Mouse (Mus musculus): Measurements from ENCODE around the gene Palm3. TPM values are rescaled to one million over a fixed set of nuclear protein-coding genes. Genes with fewer than 3 reads are reported as not detected.

The Palm3 gene
- under 1 TPM in 1 of 2 experiments, not detected in 1; 0.31 TPM for total RNA-seq (2021)
- long read RNA-seq, experiment 1, result 0 reads
- long read RNA-seq, experiment 2, result 0 reads

DNA sequence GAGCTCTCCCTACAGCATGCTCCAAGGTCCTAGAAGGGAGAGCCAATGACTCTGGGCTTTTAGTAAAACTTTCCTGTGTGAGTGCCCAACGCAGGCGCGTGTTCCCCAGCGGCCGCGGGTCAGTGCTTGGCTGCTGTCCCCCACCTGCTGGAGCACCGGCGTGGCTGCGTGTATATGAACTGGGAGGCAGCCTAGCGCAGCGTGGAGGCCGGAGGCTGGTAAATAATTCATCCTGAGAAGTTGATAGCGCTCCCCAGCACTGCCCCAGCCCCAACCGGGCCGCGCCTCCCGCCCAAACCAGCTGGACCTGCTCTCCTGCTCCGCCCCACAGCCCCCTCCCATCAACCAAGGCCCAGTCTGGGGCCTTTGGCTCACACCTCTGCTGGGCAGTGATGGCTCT, at the start of gene Palm3:
Palm3 (plus strand) TSS at position 376 of the 400 bp plus-strand sequence.
- TF ChIP-seq CTCF (IDR thresholded peaks at IDR 0.05), result no peak

GRCm38 (mm10) chr8:83971661-83972060, 49.6 kb upstream of the Palm3 start:
- TF ChIP-seq CTCF (IDR thresholded peaks at IDR 0.05), result no peak
- no peak for DNase-seq
- H3K4me3 ChIP-seq, result peak overlapping the region; percentile 95
- intact Hi-C loops (cut with DNase I), result no loop called here
- peak overlapping the region; percentile 93 for H3K27ac ChIP-seq

More for the DNA sequence above, at the start of gene Palm3:
- Histone ChIP-seq H3K27ac (peak within 1 kb of the TSS; percentile 5; the same call in 1 of the 2 replicates), H3K4me3 (no peak within 1 kb of the TSS)
- intact Hi-C loops (cut with DNase I), result no loop called here
- peak; percentile 33 for DNase-seq

GRCm38 (mm10) chr8:83972150-83973120, 48.8 kb upstream of the Palm3 start, which contains the start of gene Prkaca:
Gene Prkaca, plus strand, starts transcription at chr8:83972993.
- DNase-seq, result peak; percentile 100
- intact Hi-C loops (cut with DNase I), result no loop called here
- H3K4me3 ChIP-seq, result peak within 1 kb of the TSS; percentile 95
- TF ChIP-seq CTCF (IDR thresholded peaks at IDR 0.05), result no peak
- H3K27ac ChIP-seq, result peak within 1 kb of the TSS; percentile 93

DNA sequence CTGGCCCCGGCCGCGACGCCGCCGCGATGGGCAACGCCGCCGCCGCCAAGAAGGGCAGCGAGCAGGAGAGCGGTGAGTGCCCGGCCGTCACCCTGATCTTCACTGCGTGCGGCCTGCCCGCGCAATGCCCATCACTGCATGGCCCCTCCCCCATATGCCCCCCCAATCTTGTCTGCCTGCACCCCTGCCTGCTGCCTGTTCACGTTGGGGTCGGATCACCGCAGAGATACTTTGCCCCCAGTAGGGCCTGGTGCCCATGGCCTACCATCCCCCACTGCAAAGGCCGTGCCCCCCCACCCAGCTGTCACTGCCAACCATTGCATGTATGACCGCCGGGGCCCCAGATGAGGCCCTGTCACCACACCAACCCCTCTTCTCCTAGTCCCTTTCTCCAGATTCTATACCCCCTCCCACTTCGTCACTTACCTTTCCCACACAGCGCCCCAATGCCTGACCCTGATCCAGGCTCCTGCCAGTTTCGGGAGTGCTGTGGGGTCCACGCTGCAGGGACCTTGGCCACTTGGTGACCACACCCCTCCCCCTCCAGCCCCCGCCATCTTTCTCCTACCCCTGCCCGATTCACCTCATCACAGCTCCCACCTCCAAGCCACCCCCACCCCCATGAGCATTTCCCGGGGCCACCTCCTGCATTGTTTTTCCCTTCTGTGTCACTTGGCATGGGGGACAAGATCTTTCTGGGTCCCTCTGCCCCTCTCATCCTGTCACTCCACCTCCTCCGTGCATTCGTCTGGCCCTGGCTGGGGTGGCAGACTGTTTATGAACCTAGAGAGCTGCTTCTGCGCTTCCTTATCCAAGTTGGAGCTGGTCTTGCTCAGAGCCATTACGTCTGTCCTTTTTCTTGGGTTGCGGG, 47.9 kb upstream of the Palm3 start:
- peak overlapping the region; percentile 93 for H3K27ac ChIP-seq
- intact Hi-C loops (cut with DNase I), result no loop called here
- peak; percentile 59 for DNase-seq
- no peak for TF ChIP-seq CTCF (IDR thresholded peaks at IDR 0.05)
- H3K4me3 ChIP-seq, result peak overlapping the region; percentile 95

GRCm38 (mm10) chr8:83974521-83974920, 46.8 kb upstream of the Palm3 start:
- TF ChIP-seq CTCF (IDR thresholded peaks at IDR 0.05), result no peak
- DNase-seq, result no peak
- peak overlapping the region; percentile 93; the same call in 1 of the 2 replicates for H3K27ac ChIP-seq
- H3K4me3 ChIP-seq, result no peak overlapping the region; the same call in 1 of the 2 replicates
- intact Hi-C loops (cut with DNase I), result no loop called here

DNA sequence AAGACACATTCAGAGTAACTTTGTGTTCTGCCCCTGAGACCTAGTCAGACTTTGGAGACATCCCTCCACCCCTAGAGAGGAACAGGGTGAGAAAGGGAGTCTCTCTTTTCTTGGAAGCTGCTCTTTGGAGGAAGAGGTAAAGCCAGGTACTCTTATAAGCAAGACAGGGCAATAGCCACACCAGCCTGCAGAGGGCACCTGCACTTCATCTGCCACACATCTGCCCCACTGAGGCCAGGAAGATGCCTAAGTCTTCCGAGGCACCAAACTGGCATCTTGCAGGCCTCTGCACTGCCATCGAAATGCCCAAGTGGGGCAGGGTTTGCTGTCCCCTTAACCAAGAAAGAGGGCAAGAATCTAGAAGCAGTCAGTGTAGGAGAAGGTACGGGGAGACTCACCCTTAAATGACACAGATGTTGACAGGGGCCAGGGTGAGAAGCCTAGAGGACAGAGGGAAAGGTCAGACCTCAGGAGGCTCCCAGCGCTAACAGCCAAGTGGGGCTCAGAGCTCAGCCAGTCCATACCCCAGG, 45.1 kb upstream of the Palm3 start:
- Histone ChIP-seq H3K4me3 (no peak overlapping the region), H3K27ac (peak overlapping the region; percentile 92)
- peak; percentile 65 for DNase-seq
- intact Hi-C loops (cut with DNase I), result loop anchor here (5.0 kb wide), 1 partner anchor 36 kb away; the partner anchor contains the start of gene 2210011C24Rik
- peak; percentile 72 for TF ChIP-seq CTCF (IDR thresholded peaks at IDR 0.05)

DNA sequence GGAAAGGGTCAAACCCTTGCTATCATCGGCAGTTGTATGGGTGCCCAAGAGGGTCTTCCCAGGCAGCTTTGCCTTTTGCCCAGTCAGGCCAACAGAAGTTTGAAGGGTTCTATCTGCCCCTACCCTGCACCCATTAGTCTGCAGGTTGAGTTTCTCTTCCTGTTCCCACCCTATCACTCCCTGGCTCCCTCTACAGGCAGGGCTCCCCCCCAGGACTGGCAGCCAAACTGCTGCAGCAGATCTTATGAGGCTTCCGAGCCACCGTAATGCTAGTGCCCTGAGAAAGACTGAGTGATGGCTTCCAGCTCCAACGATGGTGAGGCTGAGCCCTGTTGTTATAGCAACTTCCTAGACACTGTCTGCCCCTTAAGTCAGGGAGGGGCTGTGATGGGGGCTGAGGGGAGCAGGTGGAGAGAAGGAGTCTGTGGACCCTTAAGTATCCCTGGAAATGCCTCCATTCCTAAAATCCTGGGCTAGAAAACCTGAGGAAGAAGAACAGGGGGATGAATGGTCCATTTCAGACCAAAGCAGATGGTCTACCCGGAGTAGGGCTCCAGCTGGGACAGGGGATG, 44.4 kb upstream of the Palm3 start:
- Histone ChIP-seq H3K4me3 (no peak overlapping the region; the same call in 1 of the 2 replicates), H3K27ac (peak overlapping the region; percentile 92)
- peak; percentile 59 for DNase-seq
- intact Hi-C loops (cut with DNase I), result loop anchor here (5.0 kb wide), 1 partner anchor 35 kb away; the partner anchor contains the start of gene 2210011C24Rik
- peak; percentile 48 for TF ChIP-seq CTCF (IDR thresholded peaks at IDR 0.05)

DNA sequence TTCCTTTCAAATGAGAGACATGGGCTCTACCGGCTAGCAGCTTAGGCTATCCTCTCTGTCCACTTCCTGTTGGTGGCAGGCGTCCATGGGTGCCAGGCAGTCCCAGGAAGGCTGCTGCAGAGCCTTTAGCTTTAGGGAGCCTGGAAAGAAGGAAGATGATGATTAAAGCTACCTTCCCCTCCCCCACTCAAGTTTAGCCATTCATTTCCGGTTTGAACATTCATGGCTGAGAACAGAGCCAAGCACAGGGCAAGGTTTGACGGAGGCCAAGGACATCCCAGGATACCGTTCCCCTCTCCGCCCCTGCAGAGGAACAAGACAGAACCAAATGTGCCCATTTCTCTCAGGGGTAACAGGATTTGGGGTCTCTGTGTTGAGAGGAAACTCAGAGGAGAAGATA, 43.6 kb upstream of the Palm3 start:
- Histone ChIP-seq H3K4me3 (peak overlapping the region; percentile 52), H3K27ac (peak overlapping the region; percentile 92)
- intact Hi-C loops (cut with DNase I), result loop anchor here (5.0 kb wide), 1 partner anchor 35 kb away; the partner anchor contains the start of gene 2210011C24Rik
- peak; percentile 34 for DNase-seq
- no peak for TF ChIP-seq CTCF (IDR thresholded peaks at IDR 0.05)

GRCm38 (mm10) chr8:83978200-83978599, 43.1 kb upstream of the Palm3 start:
- intact Hi-C loops (cut with DNase I), result loop anchor here (5.0 kb wide), 1 partner anchor 34 kb away; the partner anchor contains the start of gene 2210011C24Rik
- DNase-seq, result peak; percentile 20
- no peak for TF ChIP-seq CTCF (IDR thresholded peaks at IDR 0.05)
- Histone ChIP-seq H3K27ac (peak overlapping the region; percentile 92), H3K4me3 (peak overlapping the region; percentile 52)

GRCm38 (mm10) chr8:83980250-83980649, 41.0 kb upstream of the Palm3 start:
- H3K4me3 ChIP-seq, result peak overlapping the region; percentile 21
- peak overlapping the region; percentile 92 for H3K27ac ChIP-seq
- DNase-seq, result peak; percentile 86
- no peak for TF ChIP-seq CTCF (IDR thresholded peaks at IDR 0.05)
- intact Hi-C loops (cut with DNase I), result loop anchor here (1.0 to 2.0 kb wide), 2 partner anchors 15 to 16 kb away; no protein-coding TSS in a partner anchor

DNA sequence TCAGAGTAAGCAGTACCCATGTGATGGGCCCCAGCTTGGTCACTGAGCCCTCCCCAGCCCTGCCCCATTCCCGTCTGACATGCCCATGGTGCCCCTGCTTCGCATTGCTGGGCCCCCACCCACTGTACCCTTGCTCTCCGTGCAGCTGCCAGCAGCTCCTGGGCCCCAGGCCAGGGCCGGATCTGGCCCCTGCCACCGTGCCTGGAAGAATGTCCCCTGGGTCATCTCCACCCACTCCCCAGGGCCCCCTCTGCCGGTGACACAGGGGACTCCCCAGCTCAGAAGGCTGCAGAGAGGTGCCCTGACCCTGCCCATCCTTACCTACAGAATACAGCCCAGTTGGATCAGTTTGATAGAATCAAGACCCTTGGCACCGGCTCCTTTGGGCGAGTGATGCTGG, 40.4 kb upstream of the Palm3 start:
- peak overlapping the region; percentile 92 for H3K27ac ChIP-seq
- intact Hi-C loops (cut with DNase I), result loop anchor here (1.0 to 2.0 kb wide), 2 partner anchors 14 to 17 kb away; no protein-coding TSS in a partner anchor
- DNase-seq, result peak; percentile 91
- H3K4me3 ChIP-seq, result peak overlapping the region; percentile 21; the same call in 1 of the 2 replicates
- TF ChIP-seq CTCF (IDR thresholded peaks at IDR 0.05), result peak; percentile 66

Data from gastrocnemius, adult 2 months (tissue).